Mouse (Mus musculus) embryonic facial prominence, embryonic 13.5 days (tissue): ENCODE data around the gene Camta1. TPM values are rescaled to one million over a fixed set of nuclear protein-coding genes. Genes with fewer than 3 reads are reported as not detected.

ENCODE experiments used
- ATAC-seq: fragments of 200-750 bp; cut with Nextera tagmentation; 2 replicates; pipeline ENCODE4 v1.8.0; 2017; ENCODE audit warnings: low read depth; ENCODE audit not compliant: insufficient number of reproducible peaks, insufficient read depth, low FRiP score, low TSS enrichment
- H3K27ac ChIP-seq: fragments of 300-500 bp; sonication (generic); 2 replicates; pipeline ENCODE4 v1.5.1; 2015; ENCODE audit warnings: moderate library complexity, mild to moderate bottlenecking, inconsistent platforms
- H3K27me3 ChIP-seq: fragments of 300-500 bp; sonication (generic); 2 replicates; pipeline ENCODE4 v1.6.1; 2015; ENCODE audit warnings: mild to moderate bottlenecking, inconsistent platforms
- H3K36me3 ChIP-seq: fragments of 300-500 bp; sonication (generic); 2 replicates; pipeline ENCODE4 v1.6.1; 2015; ENCODE audit warnings: mild to moderate bottlenecking, inconsistent platforms
- H3K4me1 ChIP-seq: fragments of 300-500 bp; sonication (generic); 2 replicates; pipeline ENCODE4 v1.6.1; 2015; ENCODE audit warnings: inconsistent platforms
- H3K4me2 ChIP-seq: fragments of 300-500 bp; sonication (generic); 2 replicates; pipeline ENCODE4 v1.6.1; 2015; ENCODE audit warnings: moderate library complexity, mild to moderate bottlenecking, inconsistent platforms
- H3K4me3 ChIP-seq: fragments of 300-500 bp; sonication (generic); 2 replicates; pipeline ENCODE4 v1.5.1; 2015; ENCODE audit warnings: mild to moderate bottlenecking, inconsistent platforms
- H3K9ac ChIP-seq: fragments of 300-500 bp; sonication (generic); 2 replicates; pipeline ENCODE4 v1.6.1; 2015; ENCODE audit warnings: mild to moderate bottlenecking, inconsistent platforms
- H3K9me3 ChIP-seq: fragments of 300-500 bp; sonication (generic); 2 replicates; pipeline ENCODE4 v1.6.1; 2016; ENCODE audit warnings: inconsistent platforms
- WGBS: fragments of 180-500 bp; shearing (Covaris S2); methylation state at CpG from one replicate; pipeline ENCODE4 v1.1.7; 2015; ENCODE audit warnings: mixed read lengths; 5-methylcytosine and 5-hydroxymethylcytosine counted together
- polyA plus RNA-seq: library from polyadenylated mRNA; unstranded; fragments of >200 nt; fragmentation: Nextera tagmentation; extraction: Ambion mirVana; gene quantifications from 2 replicates; pipeline ENCODE4 v1.2.1, GENCODE M21; 2015

Camta1 gene
- polyA plus RNA-seq, 1 experiment from 2014 or later, result 106 TPM

- Histone ChIP-seq H3K36me3 (no peaks in the 10 kb centered on the region), H3K4me2 (no peak overlapping the region), H3K27me3 (no peaks in the 10 kb centered on the region), H3K9me3 (no peaks in the 10 kb centered on the region), H3K4me1 (peaks cover 3% of the 10 kb centered on the region; the same call in 1 of the 2 replicates), H3K4me3 (no peak overlapping the region), H3K9ac (no peak overlapping the region), H3K27ac (no peak overlapping the region)
- no peak for ATAC-seq
- 75% methylated on average over 15 of the region's 15 CpGs for WGBS
These were observed 285.2 kb downstream of the Camta1 start for GRCm38 (mm10) chr4:151576291-151577108.

GRCm38 (mm10) chr4:151572716-151573115, 289.0 kb downstream of the Camta1 start:
- no peak overlapping the region for H3K9ac ChIP-seq
- no peak for ATAC-seq
- peaks cover 8% of the 10 kb centered on the region for H3K27me3 ChIP-seq
- H3K4me1 ChIP-seq, result peaks cover 8% of the 10 kb centered on the region
- H3K9me3 ChIP-seq, result no peaks in the 10 kb centered on the region
- H3K4me3 ChIP-seq, result no peak overlapping the region
- WGBS, result 67% methylated on average over 5 of the region's 5 CpGs
- H3K36me3 ChIP-seq, result no peaks in the 10 kb centered on the region
- no peak overlapping the region for H3K4me2 ChIP-seq
- no peak overlapping the region for H3K27ac ChIP-seq

- Histone ChIP-seq H3K9ac (no peak overlapping the region), H3K36me3 (no peaks in the 10 kb centered on the region), H3K4me1 (peaks cover 9% of the 10 kb centered on the region), H3K27ac (no peak overlapping the region), H3K27me3 (peaks cover 8% of the 10 kb centered on the region), H3K4me2 (no peak overlapping the region), H3K4me3 (no peak overlapping the region), H3K9me3 (no peaks in the 10 kb centered on the region)
- ATAC-seq, result no peak
- WGBS, result 59% methylated on average over 3 of the region's 3 CpGs
These were observed 292.1 kb downstream of the Camta1 start for GRCm38 (mm10) chr4:151569586-151569985.

GRCm38 (mm10) chr4:151568887-151569286, 292.8 kb downstream of the Camta1 start:
- WGBS, result 56% methylated on average over 7 of the region's 7 CpGs
- Histone ChIP-seq H3K4me1 (peaks cover 14% of the 10 kb centered on the region), H3K9ac (no peak overlapping the region), H3K4me2 (no peak overlapping the region), H3K36me3 (no peaks in the 10 kb centered on the region), H3K27me3 (peaks cover 8% of the 10 kb centered on the region), H3K4me3 (no peak overlapping the region), H3K27ac (no peak overlapping the region), H3K9me3 (no peaks in the 10 kb centered on the region)
- ATAC-seq, result no peak

- Histone ChIP-seq H3K9ac (no peak overlapping the region), H3K9me3 (no peaks in the 10 kb centered on the region), H3K4me1 (peaks cover 14% of the 10 kb centered on the region), H3K36me3 (no peaks in the 10 kb centered on the region), H3K4me2 (no peak overlapping the region), H3K27ac (no peak overlapping the region), H3K27me3 (peaks cover 8% of the 10 kb centered on the region), H3K4me3 (no peak overlapping the region)
- WGBS, result 80% methylated on average over 4 of the region's 4 CpGs
- no peak for ATAC-seq
These were observed 294.6 kb downstream of the Camta1 start for GRCm38 (mm10) chr4:151567105-151567504.

GRCm38 (mm10) chr4:151555505-151555904, 306.2 kb downstream of the Camta1 start:
- Histone ChIP-seq H3K4me3 (no peak overlapping the region), H3K27ac (no peak overlapping the region), H3K27me3 (no peaks in the 10 kb centered on the region), H3K36me3 (no peaks in the 10 kb centered on the region), H3K4me2 (no peak overlapping the region), H3K9me3 (no peaks in the 10 kb centered on the region), H3K4me1 (no peaks in the 10 kb centered on the region), H3K9ac (no peak overlapping the region)
- 80% methylated on average over 9 of the region's 9 CpGs for WGBS
- ATAC-seq, result no peak

- H3K27ac ChIP-seq, result no peak overlapping the region
- H3K4me1 ChIP-seq, result 0 out of 2 replicates have a peak, but pooled peaks cover 3% of the 10 kb centered on the region
- no peaks in the 10 kb centered on the region for H3K27me3 ChIP-seq
- no peak overlapping the region for H3K9ac ChIP-seq
- no peaks in the 10 kb centered on the region for H3K36me3 ChIP-seq
- ATAC-seq, result no peak
- H3K9me3 ChIP-seq, result no peaks in the 10 kb centered on the region
- no peak overlapping the region for H3K4me2 ChIP-seq
- no peak overlapping the region for H3K4me3 ChIP-seq
- 68% methylated on average over 10 of the region's 10 CpGs for WGBS
These were observed 312.2 kb downstream of the Camta1 start for GRCm38 (mm10) chr4:151549523-151549922.

- no peaks in the 10 kb centered on the region for H3K9me3 ChIP-seq
- peaks cover 4% of the 10 kb centered on the region; the same call in 1 of the 2 replicates for H3K27me3 ChIP-seq
- no peak overlapping the region for H3K9ac ChIP-seq
- no peak overlapping the region for H3K27ac ChIP-seq
- no peak for ATAC-seq
- H3K4me1 ChIP-seq, result 0 out of 2 replicates have a peak, but pooled peaks cover 3% of the 10 kb centered on the region
- no peak overlapping the region for H3K4me3 ChIP-seq
- WGBS, result 85% methylated on average over 3 of the region's 3 CpGs
- H3K4me2 ChIP-seq, result no peak overlapping the region
- no peaks in the 10 kb centered on the region for H3K36me3 ChIP-seq
These were observed 316.2 kb downstream of the Camta1 start for GRCm38 (mm10) chr4:151545452-151545851.

GRCm38 (mm10) chr4:151544191-151544590, 317.5 kb downstream of the Camta1 start:
- Histone ChIP-seq H3K27me3 (peaks cover 4% of the 10 kb centered on the region; the same call in 1 of the 2 replicates), H3K9me3 (no peaks in the 10 kb centered on the region), H3K4me2 (no peak overlapping the region), H3K4me3 (no peak overlapping the region), H3K27ac (no peak overlapping the region), H3K4me1 (peaks cover 11% of the 10 kb centered on the region; the same call in 1 of the 2 replicates), H3K9ac (no peak overlapping the region), H3K36me3 (no peaks in the 10 kb centered on the region)
- ATAC-seq, result no peak
- 69% methylated on average over 5 of the region's 5 CpGs for WGBS

GRCm38 (mm10) chr4:151540546-151540945, 321.1 kb downstream of the Camta1 start:
- no peak overlapping the region for H3K27ac ChIP-seq
- H3K36me3 ChIP-seq, result no peaks in the 10 kb centered on the region
- no peak for ATAC-seq
- no peak overlapping the region for H3K4me2 ChIP-seq
- H3K9ac ChIP-seq, result no peak overlapping the region
- peaks cover 4% of the 10 kb centered on the region; the same call in 1 of the 2 replicates for H3K27me3 ChIP-seq
- no peak overlapping the region for H3K4me3 ChIP-seq
- H3K4me1 ChIP-seq, result peaks cover 37% of the 10 kb centered on the region
- 71% methylated on average over 6 of the region's 6 CpGs for WGBS
- no peaks in the 10 kb centered on the region for H3K9me3 ChIP-seq

- no peaks in the 10 kb centered on the region for H3K9me3 ChIP-seq
- no peak overlapping the region for H3K4me2 ChIP-seq
- 79% methylated on average over 5 of the region's 5 CpGs for WGBS
- no peak overlapping the region for H3K27ac ChIP-seq
- no peak overlapping the region for H3K9ac ChIP-seq
- no peaks in the 10 kb centered on the region for H3K36me3 ChIP-seq
- H3K4me1 ChIP-seq, result peaks cover 43% of the 10 kb centered on the region
- peaks cover 4% of the 10 kb centered on the region; the same call in 1 of the 2 replicates for H3K27me3 ChIP-seq
- no peak for ATAC-seq
- no peak overlapping the region for H3K4me3 ChIP-seq
These were observed 321.8 kb downstream of the Camta1 start for GRCm38 (mm10) chr4:151539881-151540280.

- Histone ChIP-seq H3K36me3 (no peaks in the 10 kb centered on the region), H3K9me3 (no peaks in the 10 kb centered on the region), H3K9ac (no peak overlapping the region), H3K27ac (no peak overlapping the region), H3K4me3 (no peak overlapping the region), H3K27me3 (peaks cover 4% of the 10 kb centered on the region; the same call in 1 of the 2 replicates), H3K4me1 (peaks cover 50% of the 10 kb centered on the region), H3K4me2 (no peak overlapping the region)
- 55% methylated on average over 10 of the region's 10 CpGs for WGBS
- no peak for ATAC-seq
These were observed 322.5 kb downstream of the Camta1 start for GRCm38 (mm10) chr4:151539167-151539525.
